Mouse (Mus musculus) lung, embryonic 15.5 days (tissue): ENCODE results near the gene Relb. TPM values are rescaled to one million over a fixed set of nuclear protein-coding genes. Genes with fewer than 3 reads are reported as not detected.

ENCODE experiments used
- ATAC-seq: fragments of 200-750 bp; cut with Nextera tagmentation; 2 replicates; pipeline ENCODE4 v1.8.0; 2017; ENCODE audit warnings: moderate number of reproducible peaks, borderline replicate concordance; ENCODE audit not compliant: low FRiP score, low TSS enrichment; ENCODE audit errors: extremely low read depth
- H3K27ac ChIP-seq: fragments of 300-500 bp; sonication (generic); 2 replicates; pipeline ENCODE4 v1.5.1; 2015; ENCODE audit warnings: moderate library complexity, mild to moderate bottlenecking, inconsistent platforms
- H3K27me3 ChIP-seq: fragments of 300-500 bp; sonication (generic); 2 replicates; pipeline ENCODE4 v1.6.1; 2015; ENCODE audit warnings: inconsistent platforms
- H3K36me3 ChIP-seq: fragments of 300-500 bp; sonication (generic); 2 replicates; pipeline ENCODE4 v1.6.1; 2015; ENCODE audit warnings: inconsistent platforms
- H3K4me1 ChIP-seq: fragments of 300-500 bp; sonication (generic); 2 replicates; pipeline ENCODE4 v1.6.1; 2015; ENCODE audit warnings: inconsistent platforms
- H3K4me2 ChIP-seq: fragments of 300-500 bp; sonication (generic); 2 replicates; pipeline ENCODE4 v1.6.1; 2015; ENCODE audit warnings: inconsistent platforms, mild to moderate bottlenecking, moderate library complexity
- H3K4me3 ChIP-seq: fragments of 300-500 bp; sonication (generic); 2 replicates; pipeline ENCODE4 v1.5.1; 2015; ENCODE audit warnings: mild to moderate bottlenecking, inconsistent platforms
- H3K9ac ChIP-seq: fragments of 300-500 bp; sonication (generic); 2 replicates; pipeline ENCODE4 v1.6.1; 2015; ENCODE audit warnings: inconsistent platforms
- H3K9me3 ChIP-seq: fragments of 300-500 bp; sonication (generic); 2 replicates; pipeline ENCODE4 v1.6.1; 2016; ENCODE audit warnings: inconsistent platforms
- WGBS: fragments of 180-500 bp; shearing (Covaris S2); methylation state at CpG from one replicate; pipeline ENCODE4 v1.1.7; 2015; 5-methylcytosine and 5-hydroxymethylcytosine counted together
- polyA plus RNA-seq: library from polyadenylated mRNA; unstranded; fragments of >200 nt; fragmentation: Nextera tagmentation; extraction: Ambion mirVana; gene quantifications from 2 replicates; pipeline ENCODE4 v1.2.1, GENCODE M21; 2015

Relb gene
- polyA plus RNA-seq, 1 experiment from 2014 or later: 8.8 TPM

DNA sequence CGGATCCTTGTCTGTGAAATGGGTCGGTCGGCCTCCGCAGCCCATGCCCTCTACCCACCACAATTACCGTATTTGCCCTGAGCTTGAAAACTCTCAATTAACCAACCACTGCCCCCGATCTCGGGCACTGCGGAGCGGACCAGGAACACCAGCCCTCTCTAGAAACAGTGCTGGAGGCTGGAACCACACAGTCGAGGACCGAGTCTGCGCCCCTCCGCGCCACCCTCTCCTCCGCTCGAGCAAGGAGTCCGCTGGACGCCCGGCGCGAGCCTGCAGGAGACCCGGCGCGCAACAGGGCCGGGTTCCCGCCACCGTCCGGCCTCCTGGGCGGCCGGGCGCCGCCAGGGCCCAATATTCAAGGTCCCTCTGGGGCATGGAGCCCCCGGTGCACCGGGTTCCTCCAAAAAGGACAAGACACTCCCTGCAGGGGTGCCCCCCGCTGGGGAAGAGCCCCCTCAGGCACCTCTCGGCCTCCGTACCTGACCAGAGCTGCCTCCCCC is 35.3 kb upstream of the Relb start:
- WGBS: under 1% methylated on average over 35 of the region's 37 CpGs
- peaks cover 10% of the 10 kb centered on the region for H3K36me3 ChIP-seq
- peak; percentile 19 for ATAC-seq
- H3K4me1 ChIP-seq: peaks cover 19% of the 10 kb centered on the region
- H3K27me3 ChIP-seq: no peaks in the 10 kb centered on the region
- H3K9ac ChIP-seq: peak overlapping the region; percentile 98
- no peaks in the 10 kb centered on the region for H3K9me3 ChIP-seq
- H3K4me3 ChIP-seq: peak overlapping the region; percentile 98
- H3K27ac ChIP-seq: peak overlapping the region; percentile 95; the same call in 1 of the 2 replicates
- H3K4me2 ChIP-seq: peak overlapping the region; percentile 69

DNA sequence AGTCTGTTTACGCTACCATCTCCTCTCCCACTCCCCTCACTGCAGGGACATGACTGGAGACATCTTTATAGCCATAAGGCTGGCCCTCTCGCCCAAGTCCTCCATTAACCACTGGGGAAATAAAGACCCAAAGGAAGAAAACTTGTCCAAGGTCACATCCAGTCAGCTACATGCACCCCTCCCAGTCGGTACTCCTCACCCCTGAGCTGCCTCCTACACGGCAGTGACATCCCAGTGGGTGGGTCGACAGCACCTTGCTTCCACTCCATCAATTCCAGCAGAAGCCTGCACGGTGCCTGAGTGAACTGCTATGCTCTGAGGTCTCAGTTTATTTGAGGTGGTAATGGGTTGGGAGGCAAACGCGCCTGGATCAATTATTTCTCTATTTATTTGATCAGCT is 34.7 kb upstream of the Relb start:
- Histone ChIP-seq H3K36me3 (peaks cover 10% of the 10 kb centered on the region), H3K27ac (no peak overlapping the region), H3K9me3 (no peaks in the 10 kb centered on the region), H3K9ac (peak overlapping the region; percentile 98), H3K4me2 (peak overlapping the region; percentile 69), H3K27me3 (no peaks in the 10 kb centered on the region), H3K4me3 (peak overlapping the region; percentile 98), H3K4me1 (peaks cover 15% of the 10 kb centered on the region)
- ATAC-seq: no peak
- 13% methylated on average over 8 of the region's 8 CpGs for WGBS

DNA sequence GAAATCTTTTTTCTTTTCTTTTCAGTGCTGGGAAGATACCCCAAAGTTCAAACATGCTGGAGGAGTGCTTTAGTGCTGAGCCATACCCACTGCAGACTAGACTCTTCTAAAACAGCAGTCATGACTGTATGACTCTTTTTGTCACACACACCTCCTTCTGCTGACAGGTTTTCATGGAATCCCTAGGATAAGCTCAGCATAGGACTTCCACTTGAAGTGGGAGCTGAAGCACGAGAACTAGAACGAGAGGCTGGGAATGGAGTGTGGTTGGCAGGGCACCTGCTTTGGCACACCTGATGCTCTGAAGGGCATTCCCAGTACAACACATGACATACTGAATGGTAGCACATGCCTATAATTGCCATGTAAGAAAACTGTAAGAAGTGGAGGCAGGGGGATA is 23.4 kb upstream of the Relb start:
- no peak overlapping the region for H3K27ac ChIP-seq
- no peak overlapping the region for H3K4me2 ChIP-seq
- H3K4me1 ChIP-seq: no peaks in the 10 kb centered on the region
- ATAC-seq: no peak
- no peak overlapping the region for H3K9ac ChIP-seq
- H3K9me3 ChIP-seq: no peaks in the 10 kb centered on the region
- H3K4me3 ChIP-seq: no peak overlapping the region
- H3K27me3 ChIP-seq: no peaks in the 10 kb centered on the region
- peaks cover 68% of the 10 kb centered on the region for H3K36me3 ChIP-seq
- WGBS: 87% methylated on average over 2 of the region's 2 CpGs

DNA sequence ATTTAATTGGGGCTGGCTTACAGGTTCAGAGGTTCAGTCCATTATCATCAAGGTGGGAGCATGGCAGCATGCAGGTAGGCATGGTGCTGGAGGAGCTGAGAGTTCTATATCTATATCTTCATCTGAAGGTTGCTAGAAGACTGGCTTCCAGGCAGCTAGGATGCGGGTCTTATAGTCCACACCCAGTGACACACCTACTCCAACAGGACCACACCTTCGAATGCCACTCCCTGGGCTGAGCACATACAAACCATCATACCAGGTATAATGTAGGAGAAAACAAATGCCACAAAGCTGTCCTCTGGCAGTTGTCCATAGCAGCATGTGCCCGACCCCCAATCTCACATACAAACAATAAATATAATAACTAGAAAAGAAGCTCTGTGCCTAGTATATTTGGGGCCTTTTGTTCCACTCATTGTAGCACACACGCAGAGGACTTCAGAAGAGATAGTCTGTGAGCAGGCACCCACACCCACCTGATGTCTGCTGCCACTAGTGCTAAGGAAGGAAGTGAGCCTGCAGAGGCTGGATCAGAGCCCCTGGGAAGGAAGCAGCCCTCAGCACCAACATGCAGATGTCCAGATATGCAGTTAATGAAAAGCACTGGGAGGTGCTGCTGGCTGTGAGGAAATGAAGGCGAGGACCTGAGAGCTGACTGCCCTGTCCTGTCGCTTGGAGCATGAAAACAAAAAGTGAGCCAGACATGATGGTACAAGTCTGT is 22.0 kb upstream of the Relb start:
- no peaks in the 10 kb centered on the region for H3K9me3 ChIP-seq
- ATAC-seq: no peak
- no peak overlapping the region for H3K27ac ChIP-seq
- no peaks in the 10 kb centered on the region for H3K27me3 ChIP-seq
- no peak overlapping the region for H3K9ac ChIP-seq
- no peak overlapping the region for H3K4me2 ChIP-seq
- peaks cover 74% of the 10 kb centered on the region for H3K36me3 ChIP-seq
- H3K4me1 ChIP-seq: no peaks in the 10 kb centered on the region
- no peak overlapping the region for H3K4me3 ChIP-seq
- WGBS: 85% methylated on average over 6 of the region's 6 CpGs

DNA sequence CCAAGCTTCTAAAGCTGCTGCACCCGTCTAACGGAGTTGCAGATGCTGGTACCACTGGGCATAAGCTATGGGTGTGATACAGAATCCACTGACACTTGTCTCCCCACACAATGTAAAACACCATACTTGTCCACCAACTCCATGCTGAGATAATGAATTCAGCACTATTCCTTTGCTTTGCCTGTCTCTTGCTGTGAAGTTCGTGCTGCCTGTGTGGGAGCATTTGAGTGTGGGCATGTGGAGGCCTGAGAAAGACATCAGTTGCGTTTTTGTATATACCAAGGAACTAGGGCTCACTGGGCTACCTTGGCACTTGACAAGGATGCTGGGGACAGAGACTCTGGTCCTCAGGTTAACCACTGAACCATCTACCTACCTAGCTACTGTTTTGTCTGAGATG is 12.0 kb upstream of the Relb start:
- no peak overlapping the region for H3K4me3 ChIP-seq
- H3K4me1 ChIP-seq: no peaks in the 10 kb centered on the region
- no peaks in the 10 kb centered on the region for H3K27me3 ChIP-seq
- 90% methylated on average over 4 of the region's 4 CpGs for WGBS
- no peak overlapping the region for H3K9ac ChIP-seq
- H3K9me3 ChIP-seq: no peaks in the 10 kb centered on the region
- no peak overlapping the region for H3K27ac ChIP-seq
- H3K36me3 ChIP-seq: peaks cover 94% of the 10 kb centered on the region
- no peak overlapping the region for H3K4me2 ChIP-seq
- no peak for ATAC-seq

DNA sequence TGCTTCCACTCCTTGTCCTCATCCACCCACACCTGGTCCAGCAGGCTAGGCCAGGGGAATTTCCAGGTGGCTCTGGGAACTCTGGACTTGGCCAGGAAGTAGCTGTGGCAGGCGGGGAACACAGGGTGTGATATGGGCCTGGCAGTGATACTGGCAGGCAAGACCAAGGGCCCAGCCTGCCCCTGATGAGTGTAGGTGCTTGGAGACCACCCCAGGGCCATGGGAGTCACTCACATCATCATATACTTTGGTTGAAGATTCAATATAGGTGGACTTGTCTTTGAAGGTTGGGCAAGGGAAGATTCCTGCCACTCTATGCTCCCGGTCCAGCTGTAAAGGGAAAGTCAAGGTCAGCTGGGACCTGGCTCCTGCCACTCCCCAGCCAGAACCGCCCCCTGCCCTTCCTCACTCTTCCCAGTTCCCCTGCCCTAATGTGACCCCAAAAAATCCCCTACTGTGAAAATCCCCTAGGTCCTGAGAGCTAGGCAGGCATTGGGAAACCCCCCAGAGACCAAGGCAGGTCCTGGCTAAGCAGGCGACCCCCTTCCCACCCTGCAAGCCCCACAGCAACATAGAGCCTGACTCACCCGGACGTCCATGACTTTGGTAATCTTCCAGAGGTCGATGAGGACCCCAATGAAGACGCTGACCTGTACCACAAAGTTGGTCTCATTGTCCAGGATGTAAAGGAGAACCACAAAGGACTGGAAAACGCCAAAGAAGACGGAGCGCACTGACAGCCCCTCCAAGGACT is 6.0 kb upstream of the Relb start:
- Histone ChIP-seq H3K36me3 (peaks cover 78% of the 10 kb centered on the region), H3K4me2 (no peak overlapping the region), H3K4me1 (no peaks in the 10 kb centered on the region), H3K27me3 (no peaks in the 10 kb centered on the region), H3K4me3 (no peak overlapping the region), H3K9me3 (no peaks in the 10 kb centered on the region), H3K9ac (no peak overlapping the region), H3K27ac (no peak overlapping the region)
- WGBS: 82% methylated on average over 11 of the region's 11 CpGs
- no peak for ATAC-seq

DNA sequence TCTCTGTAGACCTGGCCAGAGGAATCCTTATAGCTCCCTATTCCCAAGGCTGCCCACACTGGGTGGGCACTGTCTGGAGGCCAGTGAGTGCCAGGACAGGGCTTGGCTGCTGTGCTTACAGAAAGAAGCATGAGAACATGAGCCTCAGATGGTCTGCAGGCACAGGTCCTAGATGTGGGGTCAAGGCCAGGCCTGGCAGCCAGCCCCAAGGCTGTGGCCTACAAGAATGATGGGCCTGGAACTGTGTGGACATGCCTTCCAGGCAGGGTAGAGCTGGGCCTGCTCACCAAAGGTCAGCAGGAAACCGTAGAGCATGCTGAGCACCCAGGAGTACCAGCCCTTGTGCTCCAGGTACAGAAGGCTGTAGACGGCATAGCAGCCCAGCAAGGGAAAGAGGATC is 5.4 kb upstream of the Relb start:
- Histone ChIP-seq H3K4me2 (no peak overlapping the region), H3K27me3 (no peaks in the 10 kb centered on the region), H3K36me3 (peaks cover 72% of the 10 kb centered on the region), H3K9me3 (no peaks in the 10 kb centered on the region), H3K27ac (no peak overlapping the region), H3K4me3 (no peak overlapping the region), H3K4me1 (peaks cover 5% of the 10 kb centered on the region; the same call in 1 of the 2 replicates), H3K9ac (no peak overlapping the region)
- no peak for ATAC-seq
- WGBS: 90% methylated on average over 2 of the region's 2 CpGs

DNA sequence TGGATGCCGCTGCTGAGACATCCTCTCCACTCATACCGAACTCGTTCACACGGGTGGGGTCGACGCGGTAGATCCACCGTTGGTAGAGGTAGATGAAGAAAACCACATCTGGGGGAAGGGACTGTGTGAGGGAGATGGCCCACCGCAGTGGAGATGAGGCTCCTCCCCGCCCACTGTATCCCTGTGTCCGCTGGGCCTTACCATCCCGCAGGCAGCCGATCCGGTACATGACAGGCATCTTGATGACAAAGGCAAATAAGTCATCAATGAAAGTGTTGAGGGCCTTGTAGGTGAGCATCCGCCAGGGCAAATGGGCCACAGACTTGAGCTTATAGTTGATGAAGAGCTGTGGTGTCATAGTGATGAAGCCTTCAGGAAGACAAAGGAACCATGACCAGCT is 4.6 kb upstream of the Relb start:
- Histone ChIP-seq H3K27me3 (no peaks in the 10 kb centered on the region), H3K27ac (no peak overlapping the region), H3K4me2 (no peak overlapping the region), H3K9ac (no peak overlapping the region), H3K36me3 (peaks cover 68% of the 10 kb centered on the region), H3K4me1 (peaks cover 7% of the 10 kb centered on the region; the same call in 1 of the 2 replicates), H3K9me3 (no peaks in the 10 kb centered on the region), H3K4me3 (no peak overlapping the region)
- no peak for ATAC-seq
- 85% methylated on average over 15 of the region's 15 CpGs for WGBS

DNA sequence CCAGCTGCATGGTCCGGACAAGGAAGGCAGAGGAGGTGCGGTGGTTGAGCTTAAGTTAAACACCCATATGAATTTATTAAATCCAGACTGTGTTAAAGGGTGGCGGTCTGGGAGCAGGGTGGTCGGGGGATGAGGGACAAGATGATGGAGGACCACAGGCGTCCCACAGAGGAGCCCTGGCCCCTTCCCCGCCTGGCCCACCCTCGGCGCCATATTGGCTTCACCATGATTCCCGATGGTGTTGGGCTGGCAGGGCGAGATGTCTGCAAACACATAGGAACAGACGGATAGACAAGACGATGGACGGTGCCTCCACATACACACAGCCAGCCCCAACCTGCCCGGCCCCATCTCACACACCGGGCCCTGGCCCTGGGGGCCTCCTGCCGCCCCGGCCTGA is 4.0 kb upstream of the Relb start:
- Histone ChIP-seq H3K9ac (no peak overlapping the region), H3K4me3 (no peak overlapping the region), H3K9me3 (no peaks in the 10 kb centered on the region), H3K4me2 (no peak overlapping the region), H3K27ac (no peak overlapping the region), H3K4me1 (peaks cover 7% of the 10 kb centered on the region; the same call in 1 of the 2 replicates), H3K27me3 (no peaks in the 10 kb centered on the region), H3K36me3 (peaks cover 61% of the 10 kb centered on the region)
- ATAC-seq: no peak
- WGBS: 80% methylated on average over 17 of the region's 17 CpGs

DNA sequence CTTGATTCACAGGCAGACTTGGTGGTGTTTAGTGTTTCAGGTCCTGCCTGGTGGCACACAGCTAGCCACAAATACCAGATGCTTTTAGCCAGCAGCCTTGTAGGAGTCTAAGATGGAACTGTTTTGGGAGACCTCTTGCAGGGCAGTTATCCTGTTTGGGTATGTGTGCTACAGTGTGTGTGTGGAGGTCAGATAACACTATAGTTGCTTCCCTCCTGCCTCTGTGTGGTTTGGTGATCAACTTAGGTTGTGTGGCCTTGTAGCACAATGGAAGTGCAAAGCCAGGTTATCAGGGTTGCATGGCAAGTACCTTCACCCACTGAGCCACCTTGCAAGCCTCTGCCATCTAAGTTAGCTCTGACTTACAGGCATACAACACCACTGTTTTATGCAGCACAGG is 3.5 kb upstream of the Relb start:
- no peaks in the 10 kb centered on the region for H3K27me3 ChIP-seq
- H3K36me3 ChIP-seq: peaks cover 56% of the 10 kb centered on the region
- H3K4me2 ChIP-seq: no peak overlapping the region
- no peak overlapping the region for H3K9ac ChIP-seq
- no peak overlapping the region for H3K27ac ChIP-seq
- ATAC-seq: no peak
- H3K4me1 ChIP-seq: peaks cover 10% of the 10 kb centered on the region; the same call in 1 of the 2 replicates
- H3K4me3 ChIP-seq: no peak overlapping the region
- H3K9me3 ChIP-seq: no peaks in the 10 kb centered on the region

DNA sequence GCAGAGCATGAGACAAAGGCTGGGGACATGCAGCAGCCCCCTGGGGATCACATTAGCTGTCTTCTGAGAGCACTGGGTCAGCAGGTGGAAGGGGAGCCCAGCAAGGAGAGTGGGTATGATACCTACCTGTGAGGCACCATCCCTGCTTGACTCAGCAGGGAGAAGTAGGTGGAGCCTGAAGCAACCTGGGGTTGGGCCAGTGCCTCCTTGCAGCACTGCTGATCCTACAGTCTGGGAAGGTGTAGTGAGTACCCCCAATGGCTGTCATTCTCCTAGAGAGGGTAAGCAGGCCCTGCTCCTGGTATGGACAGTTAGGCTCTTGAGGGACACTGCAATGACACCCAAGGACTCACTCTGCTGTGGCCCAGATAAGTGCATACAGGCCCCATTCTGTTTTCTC is 3.0 kb upstream of the Relb start:
- Histone ChIP-seq H3K27me3 (no peaks in the 10 kb centered on the region), H3K27ac (no peak overlapping the region), H3K4me1 (peaks cover 12% of the 10 kb centered on the region; the same call in 1 of the 2 replicates), H3K4me3 (no peak overlapping the region), H3K36me3 (peaks cover 52% of the 10 kb centered on the region), H3K9ac (no peak overlapping the region), H3K9me3 (no peaks in the 10 kb centered on the region), H3K4me2 (no peak overlapping the region)
- no peak for ATAC-seq
